Mouse (Mus musculus) midbrain, embryonic 10.5 days (tissue): ENCODE results near the gene Gm16253. TPM values are rescaled to one million over a fixed set of nuclear protein-coding genes. Genes with fewer than 3 reads are reported as not detected.

Experiments
- DNase-seq: peaks from one replicate; pipeline ENCODE4 v3.0.0-alpha.2; 2017; ENCODE audit warnings: low spot score
- H3K27ac ChIP-seq: fragments of 300-500 bp; sonication (generic); replicated peaks from 2 replicates; pipeline ENCODE4 v1.5.1; 2016; ENCODE audit warnings: mild to moderate bottlenecking
- H3K27me3 ChIP-seq: fragments of 300-500 bp; sonication (generic); 2 replicates; pipeline ENCODE4 v1.6.1; 2016; ENCODE audit warnings: low read depth, mild to moderate bottlenecking; ENCODE audit not compliant: poor library complexity, severe bottlenecking
- H3K36me3 ChIP-seq: fragments of 300-500 bp; sonication (generic); 2 replicates; pipeline ENCODE4 v1.6.1; 2016; ENCODE audit warnings: mild to moderate bottlenecking, moderate library complexity
- H3K4me1 ChIP-seq: fragments of 300-500 bp; sonication (generic); 2 replicates; pipeline ENCODE4 v1.6.1; 2016
- H3K4me3 ChIP-seq: fragments of 300-500 bp; sonication (generic); 2 replicates; pipeline ENCODE4 v1.5.1; 2016; ENCODE audit warnings: mild to moderate bottlenecking, moderate library complexity
- H3K9me3 ChIP-seq: fragments of 300-500 bp; sonication (generic); replicated peaks from 2 replicates; pipeline ENCODE4 v1.6.1; 2016; ENCODE audit warnings: mild to moderate bottlenecking
- WGBS: fragments of 180-500 bp; shearing (Covaris S2); methylation state at CpG from one replicate; pipeline ENCODE4 v1.1.7; 2016; 5-methylcytosine and 5-hydroxymethylcytosine counted together
- polyA plus RNA-seq: library from polyadenylated mRNA; unstranded; fragments of >200 nt; fragmentation: Nextera tagmentation; extraction: Ambion mirVana; gene quantifications from 2 replicates; pipeline ENCODE4 v1.2.1, GENCODE M21; 2016

Gm16253 gene
- polyA plus RNA-seq, 1 experiment from 2014 or later, result 0.62 TPM

DNA sequence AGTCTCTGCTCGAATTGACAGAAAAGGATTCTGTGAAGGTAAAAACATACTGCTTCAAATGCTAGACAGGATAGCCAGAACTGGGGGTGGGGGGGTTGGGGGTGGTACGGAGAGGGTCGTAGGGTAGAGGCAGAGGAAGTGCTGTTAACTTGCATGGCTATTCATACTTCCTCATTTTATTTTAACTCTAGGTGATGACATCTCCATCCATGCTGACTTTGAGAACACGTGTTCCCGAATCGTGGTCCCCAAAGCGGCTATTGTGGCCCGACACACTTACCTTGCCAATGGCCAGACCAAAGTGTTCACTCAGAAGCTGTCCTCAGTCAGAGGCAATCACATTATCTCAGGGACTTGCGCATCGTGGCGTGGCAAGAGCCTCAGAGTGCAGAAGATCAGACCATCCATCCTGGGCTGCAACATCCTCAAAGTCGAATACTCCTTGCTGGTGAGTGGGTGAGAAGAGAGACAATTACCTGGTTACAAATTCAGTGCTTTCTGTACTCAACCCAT lies 17.3 kb upstream of the Gm16253 start:
- Histone ChIP-seq H3K27me3 (no peaks in the 10 kb centered on the region), H3K27ac (no peak overlapping the region), H3K4me1 (peaks cover 56% of the 10 kb centered on the region), H3K4me3 (peak overlapping the region; percentile 81), H3K36me3 (peaks cover 23% of the 10 kb centered on the region), H3K9me3 (no peaks in the 10 kb centered on the region)
- no peak for DNase-seq
- 87% methylated on average over 12 of the region's 12 CpGs for WGBS

DNA sequence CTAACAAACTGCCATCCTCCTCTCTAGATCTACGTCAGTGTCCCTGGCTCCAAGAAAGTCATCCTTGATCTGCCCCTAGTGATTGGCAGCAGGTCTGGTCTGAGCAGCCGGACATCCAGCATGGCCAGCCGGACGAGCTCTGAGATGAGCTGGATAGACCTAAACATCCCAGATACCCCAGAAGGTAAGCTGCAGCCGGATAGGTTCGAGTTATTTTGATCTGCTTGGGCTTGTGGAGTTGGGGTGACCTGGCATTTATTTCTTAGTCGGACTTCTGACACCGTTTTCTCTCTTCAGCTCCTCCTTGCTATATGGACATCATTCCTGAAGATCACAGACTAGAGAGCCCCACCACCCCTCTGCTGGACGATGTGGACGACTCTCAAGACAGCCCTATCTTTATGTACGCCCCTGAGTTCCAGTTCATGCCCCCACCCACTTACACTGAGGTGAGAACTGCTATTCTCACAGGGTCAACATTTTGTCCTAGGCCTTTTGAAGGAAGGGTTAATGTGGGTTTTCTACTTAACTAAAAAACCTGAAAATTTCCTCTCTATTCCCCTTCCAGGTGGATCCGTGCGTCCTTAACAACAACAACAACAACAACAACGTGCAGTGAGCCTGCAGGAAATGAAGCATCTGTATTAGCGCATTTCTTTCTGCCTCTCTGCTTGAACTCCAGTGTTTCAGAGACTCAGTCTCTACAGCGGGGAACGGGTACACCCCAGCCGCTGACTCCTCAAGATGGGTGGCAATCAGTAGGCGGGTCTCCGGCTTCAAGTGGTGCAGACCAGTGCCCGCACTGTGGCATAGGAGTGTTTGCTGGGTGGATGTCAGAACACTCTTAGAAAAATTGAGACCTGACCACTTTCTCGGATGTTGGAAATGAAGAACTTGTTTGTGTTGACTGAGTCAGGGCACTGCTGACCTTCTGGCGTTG lies 16.6 kb upstream of the Gm16253 start:
- peaks cover 23% of the 10 kb centered on the region for H3K36me3 ChIP-seq
- DNase-seq, result no peak
- H3K4me1 ChIP-seq, result peaks cover 51% of the 10 kb centered on the region
- H3K27me3 ChIP-seq, result no peaks in the 10 kb centered on the region
- H3K9me3 ChIP-seq, result no peaks in the 10 kb centered on the region
- WGBS, result 90% methylated on average over 23 of the region's 23 CpGs
- 0 out of 2 replicates have a peak overlapping the region, but pooled peaks have one; percentile 9 for H3K27ac ChIP-seq
- H3K4me3 ChIP-seq, result peak overlapping the region; percentile 81

DNA sequence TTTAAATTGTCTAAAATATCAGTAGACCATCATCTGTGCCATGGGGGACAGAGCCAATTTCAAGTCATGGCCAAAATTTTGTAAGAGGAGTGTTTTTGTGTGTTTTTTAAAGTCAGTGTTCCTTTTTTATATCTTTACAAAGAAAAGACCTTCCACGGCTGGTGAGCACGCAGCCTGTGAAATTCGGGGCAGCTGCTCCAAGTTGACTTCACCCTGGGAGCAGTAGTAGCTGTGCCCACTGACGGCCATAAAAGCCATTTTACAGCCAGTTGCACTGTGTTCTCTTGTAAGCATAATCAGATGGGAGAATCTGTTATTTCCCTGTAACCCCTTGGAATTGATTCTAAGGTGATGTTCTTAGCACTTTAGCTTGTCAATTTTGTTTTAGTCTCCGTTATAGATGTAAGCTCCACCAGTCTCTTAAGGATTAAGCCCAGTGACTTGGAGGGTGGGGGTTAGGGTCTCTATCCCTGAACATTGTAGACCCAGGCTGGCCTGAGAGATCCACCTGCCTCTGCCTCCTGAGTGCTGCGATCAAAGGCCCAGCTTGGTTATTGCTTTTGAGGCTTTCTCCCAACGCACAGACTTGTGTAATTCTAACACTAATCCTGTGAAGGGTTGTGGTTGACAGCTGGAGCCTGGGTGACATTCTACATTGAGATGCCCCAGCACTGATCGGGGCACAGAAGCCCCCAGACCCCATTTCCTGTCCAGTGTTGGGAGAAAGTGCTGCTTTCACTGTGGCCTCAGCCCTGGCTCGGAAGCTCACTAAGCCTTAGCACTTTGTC lies 15.7 kb upstream of the Gm16253 start:
- Histone ChIP-seq H3K27me3 (no peaks in the 10 kb centered on the region), H3K9me3 (no peaks in the 10 kb centered on the region), H3K4me3 (peak overlapping the region; percentile 29; the same call in 1 of the 2 replicates), H3K4me1 (peaks cover 47% of the 10 kb centered on the region), H3K36me3 (peaks cover 23% of the 10 kb centered on the region), H3K27ac (no peak overlapping the region)
- no peak for DNase-seq
- WGBS, result 91% methylated on average over 9 of the region's 9 CpGs

DNA sequence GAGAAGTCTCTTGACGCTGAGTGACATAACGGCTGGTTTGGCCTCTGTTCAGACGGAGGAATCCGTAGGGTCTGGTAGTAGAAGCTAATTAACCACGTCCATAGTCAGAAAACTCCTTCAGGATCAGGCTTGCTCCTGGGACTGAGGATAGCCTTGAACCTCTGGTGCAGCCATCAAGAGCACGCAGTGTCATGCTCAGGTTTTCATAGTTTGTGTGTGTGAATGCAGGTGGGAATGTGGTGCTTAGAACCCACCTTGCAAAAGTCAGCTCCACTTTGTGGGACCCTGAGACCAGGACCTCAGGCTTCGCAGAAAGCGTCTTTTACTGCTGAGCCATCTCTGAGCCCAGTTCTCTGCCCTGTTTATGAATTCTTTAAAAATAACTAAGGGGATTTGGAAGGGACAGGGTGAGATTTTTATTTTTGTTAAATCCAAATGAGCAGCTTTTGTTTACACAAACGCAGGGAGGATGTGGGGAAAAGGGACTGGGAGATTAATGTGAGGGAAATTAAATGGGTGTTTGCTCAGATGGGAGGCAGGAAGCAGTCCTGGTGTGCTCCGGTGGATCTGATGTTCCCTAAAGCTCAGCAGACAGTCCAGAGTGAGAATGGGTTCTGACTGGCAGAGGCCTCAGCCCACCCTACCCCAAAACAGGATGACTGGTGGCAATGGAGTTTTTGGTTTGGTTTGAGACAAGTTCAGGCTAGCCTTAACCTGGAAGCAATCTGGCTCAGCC lies 14.7 kb upstream of the Gm16253 start:
- H3K4me3 ChIP-seq, result no peak overlapping the region
- H3K4me1 ChIP-seq, result peaks cover 38% of the 10 kb centered on the region
- H3K36me3 ChIP-seq, result peaks cover 23% of the 10 kb centered on the region
- 70% methylated on average over 10 of the region's 10 CpGs for WGBS
- H3K9me3 ChIP-seq, result no peaks in the 10 kb centered on the region
- H3K27ac ChIP-seq, result 0 out of 2 replicates have a peak overlapping the region, but pooled peaks have one; percentile 17
- H3K27me3 ChIP-seq, result no peaks in the 10 kb centered on the region
- no peak for DNase-seq

DNA sequence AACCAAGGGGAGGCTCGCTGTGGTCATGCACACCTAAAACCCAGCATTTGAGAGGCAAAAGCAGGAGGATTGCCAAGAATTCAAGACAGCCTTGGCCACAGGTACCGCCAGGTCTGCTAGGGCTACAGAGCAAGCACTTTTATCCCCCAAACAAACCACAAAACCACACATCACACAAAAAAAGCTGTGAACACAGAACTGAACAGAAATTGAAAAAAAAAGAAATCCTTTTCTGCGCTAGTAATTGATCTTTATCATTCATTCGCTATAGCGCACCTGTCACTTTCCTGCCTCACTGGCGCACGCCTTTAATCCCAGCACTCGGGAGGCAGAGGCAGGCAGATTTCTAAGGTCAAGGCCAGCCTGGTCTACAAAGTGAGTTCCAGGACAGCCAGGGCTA lies 13.5 kb upstream of the Gm16253 start:
- Histone ChIP-seq H3K27me3 (no peaks in the 10 kb centered on the region), H3K9me3 (no peaks in the 10 kb centered on the region), H3K4me3 (no peak overlapping the region), H3K27ac (no peak overlapping the region), H3K4me1 (peaks cover 33% of the 10 kb centered on the region), H3K36me3 (peaks cover 23% of the 10 kb centered on the region)
- no peak for DNase-seq
- 97% methylated on average over 8 of the region's 8 CpGs for WGBS

DNA sequence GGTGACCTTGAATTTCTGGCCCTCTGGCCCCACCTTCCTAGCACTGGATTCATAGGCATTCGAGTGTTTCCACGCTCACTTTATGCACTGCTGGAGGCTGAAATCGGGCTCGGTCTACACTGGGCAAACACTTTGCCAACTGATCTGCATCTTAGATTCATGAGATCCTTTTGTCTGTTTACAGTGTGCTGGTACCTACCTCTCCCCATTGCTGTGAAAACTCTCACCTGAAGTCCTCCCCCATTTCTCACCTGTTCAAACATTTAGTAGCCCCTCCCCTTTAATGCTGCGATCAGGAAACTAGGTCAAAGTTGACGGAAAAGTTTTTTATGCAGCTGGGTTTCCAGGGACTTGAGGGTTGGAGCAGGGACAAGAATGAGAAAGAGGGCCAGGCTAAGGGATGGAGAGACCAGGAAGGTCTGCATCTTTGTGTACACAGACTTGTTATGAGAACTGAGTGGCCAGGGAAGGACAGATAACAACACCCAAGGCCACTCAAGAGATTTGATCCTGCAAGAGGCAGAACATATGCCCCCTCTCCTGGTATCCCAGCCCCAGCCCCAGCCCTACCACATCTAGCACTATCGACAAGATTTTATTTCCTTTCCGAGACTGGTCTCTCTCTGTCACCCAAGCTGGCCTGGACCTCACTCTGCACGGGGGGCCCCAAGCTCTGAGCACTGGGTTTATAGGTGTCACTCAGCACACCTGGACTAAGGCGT lies 12.7 kb upstream of the Gm16253 start:
- H3K4me3 ChIP-seq, result no peak overlapping the region
- no peaks in the 10 kb centered on the region for H3K27me3 ChIP-seq
- DNase-seq, result no peak
- no peaks in the 10 kb centered on the region for H3K9me3 ChIP-seq
- H3K4me1 ChIP-seq, result peaks cover 30% of the 10 kb centered on the region
- peaks cover 23% of the 10 kb centered on the region for H3K36me3 ChIP-seq
- no peak overlapping the region for H3K27ac ChIP-seq
- WGBS, result 79% methylated on average over 10 of the region's 10 CpGs

DNA sequence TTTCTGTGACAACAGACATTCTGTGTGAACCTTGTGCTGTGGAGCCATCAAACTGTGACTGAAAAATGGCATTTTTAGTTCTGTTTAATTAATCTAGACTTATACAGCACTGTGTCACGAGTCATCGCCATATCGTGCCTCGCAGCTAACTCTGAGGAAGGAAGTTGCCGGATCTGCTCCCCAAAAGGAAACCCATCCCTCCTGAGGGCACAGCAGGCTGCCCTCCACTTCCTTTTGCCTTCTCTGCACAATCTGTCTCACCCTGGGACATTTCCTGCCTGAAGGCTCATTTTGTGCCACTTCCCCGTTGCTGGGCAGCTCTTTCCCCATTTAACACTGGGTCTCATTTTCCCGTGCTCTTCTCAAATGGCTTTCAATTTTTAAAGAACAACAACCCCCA lies 12.2 kb upstream of the Gm16253 start:
- no peak for DNase-seq
- no peaks in the 10 kb centered on the region for H3K27me3 ChIP-seq
- peaks cover 19% of the 10 kb centered on the region for H3K36me3 ChIP-seq
- no peak overlapping the region for H3K27ac ChIP-seq
- no peak overlapping the region for H3K4me3 ChIP-seq
- no peaks in the 10 kb centered on the region for H3K9me3 ChIP-seq
- H3K4me1 ChIP-seq, result peaks cover 29% of the 10 kb centered on the region
- WGBS, result 80% methylated on average over 7 of the region's 7 CpGs

DNA sequence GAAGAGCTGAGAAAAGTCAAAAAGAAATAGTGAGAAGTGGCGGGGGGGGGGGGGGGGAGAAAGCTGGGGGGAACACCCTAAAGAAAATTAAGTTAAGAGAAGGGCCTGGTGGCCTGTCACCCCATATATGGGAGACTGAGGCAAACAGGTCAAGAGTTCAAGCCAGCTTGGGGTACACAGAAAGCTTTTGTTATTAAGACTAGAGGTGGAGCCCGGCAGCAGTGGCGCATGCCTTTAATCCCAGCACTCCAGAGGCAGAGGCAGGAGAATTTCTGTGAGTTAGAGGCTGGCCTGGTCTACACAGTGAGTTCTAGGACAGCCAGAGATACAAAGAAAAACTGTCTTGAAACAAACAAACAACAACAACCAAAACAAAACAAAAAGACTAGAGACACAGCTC lies 11.7 kb upstream of the Gm16253 start:
- H3K27ac ChIP-seq, result no peak overlapping the region

DNA sequence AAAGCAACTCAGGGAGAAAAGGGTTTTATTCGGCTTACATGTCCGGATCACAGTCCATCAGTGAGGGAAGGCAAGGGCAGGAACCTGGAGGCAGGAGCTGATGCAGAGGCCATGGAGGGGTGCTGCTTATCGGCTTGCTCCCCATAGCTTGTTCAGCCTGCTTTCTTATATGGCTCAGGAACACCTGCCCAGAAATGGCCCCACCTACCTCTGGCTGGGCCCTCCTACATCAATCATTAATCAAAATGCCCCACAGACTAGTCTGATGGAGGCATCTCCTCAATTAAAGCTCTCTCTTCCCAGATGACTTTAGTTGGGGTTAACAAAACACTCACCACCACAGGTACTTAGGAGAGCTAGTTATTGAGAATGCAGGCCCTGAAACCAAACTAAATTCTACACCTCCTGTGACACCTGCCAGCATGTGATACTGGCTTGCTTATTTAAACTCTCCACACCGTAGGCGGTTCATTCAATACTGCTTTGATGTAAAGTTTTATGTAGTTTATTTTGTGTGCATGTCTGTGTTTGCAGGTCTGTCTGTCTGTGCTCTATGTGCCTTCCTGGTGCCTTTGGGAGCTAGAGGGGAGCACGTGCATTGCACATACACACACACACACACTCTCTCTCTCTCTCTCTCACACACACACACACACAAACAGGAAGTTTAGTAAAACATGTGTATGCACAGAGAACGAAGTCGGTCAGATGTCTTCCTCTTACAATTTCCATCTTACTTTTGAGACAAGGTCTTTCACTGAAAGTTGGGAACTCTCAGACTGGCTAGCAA lies 9.9 kb upstream of the Gm16253 start:
- Histone ChIP-seq H3K4me3 (no peak overlapping the region), H3K36me3 (no peaks in the 10 kb centered on the region), H3K27ac (no peak overlapping the region), H3K9me3 (no peaks in the 10 kb centered on the region), H3K4me1 (peaks cover 11% of the 10 kb centered on the region; the same call in 1 of the 2 replicates), H3K27me3 (no peaks in the 10 kb centered on the region)
- no peak for DNase-seq
- 89% methylated on average over 8 of the region's 8 CpGs for WGBS

More for the DNA sequence above, 11.7 kb upstream of the Gm16253 start:
- 81% methylated on average over 3 of the region's 3 CpGs for WGBS
- no peak for DNase-seq
- no peaks in the 10 kb centered on the region for H3K9me3 ChIP-seq
- H3K27me3 ChIP-seq, result no peaks in the 10 kb centered on the region
- H3K36me3 ChIP-seq, result peaks cover 14% of the 10 kb centered on the region
- H3K4me3 ChIP-seq, result no peak overlapping the region
- peaks cover 25% of the 10 kb centered on the region for H3K4me1 ChIP-seq

DNA sequence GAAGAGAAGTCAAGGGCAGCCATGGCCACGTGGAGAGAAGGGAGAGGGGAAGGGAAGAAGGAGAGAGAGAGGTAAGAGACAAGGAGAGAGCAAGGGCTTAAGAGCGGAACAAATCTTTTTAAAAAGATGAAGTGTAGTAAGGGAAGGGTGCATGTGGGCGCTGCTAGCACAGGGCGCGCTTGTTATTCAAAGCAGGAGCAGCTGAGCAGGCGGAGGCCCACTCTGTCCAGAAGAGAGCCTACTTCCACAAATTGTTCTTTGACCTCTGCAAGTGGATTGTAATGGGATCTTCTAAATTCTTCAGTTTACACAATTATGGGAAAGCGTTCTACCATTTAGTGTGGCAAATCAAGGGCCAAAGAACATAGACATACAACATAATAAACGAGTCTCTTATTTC lies 8.2 kb upstream of the Gm16253 start:
- no peak overlapping the region; the same call in 1 of the 2 replicates for H3K27ac ChIP-seq
- no peak for DNase-seq
- no peaks in the 10 kb centered on the region for H3K9me3 ChIP-seq
- no peaks in the 10 kb centered on the region for H3K36me3 ChIP-seq
- H3K4me3 ChIP-seq, result no peak overlapping the region
- peaks cover 11% of the 10 kb centered on the region; the same call in 1 of the 2 replicates for H3K4me1 ChIP-seq
- no peaks in the 10 kb centered on the region for H3K27me3 ChIP-seq
- WGBS, result 72% methylated on average over 8 of the region's 8 CpGs

DNA sequence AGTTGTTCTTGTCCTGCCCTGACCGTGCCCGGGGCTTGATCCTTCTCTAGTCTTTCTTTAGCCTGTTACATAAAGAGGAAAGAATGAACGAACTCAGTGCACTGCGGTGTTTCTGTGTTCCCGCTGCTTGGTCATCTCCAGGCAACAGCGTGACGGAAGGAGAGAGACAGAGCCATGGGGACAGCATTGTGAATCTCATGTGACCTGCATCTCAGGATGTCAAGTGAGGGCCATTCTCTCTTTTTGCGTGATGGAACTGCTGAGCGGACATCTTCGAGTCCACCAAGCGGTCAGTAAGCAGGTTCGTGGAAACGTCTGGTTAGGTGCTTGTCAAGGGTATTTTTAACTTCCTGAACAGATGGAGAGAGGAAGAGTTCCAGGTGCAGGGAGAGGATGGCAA lies 7.3 kb upstream of the Gm16253 start:
- Histone ChIP-seq H3K4me3 (no peak overlapping the region), H3K9me3 (no peaks in the 10 kb centered on the region), H3K27me3 (no peaks in the 10 kb centered on the region), H3K4me1 (peaks cover 11% of the 10 kb centered on the region; the same call in 1 of the 2 replicates), H3K36me3 (no peaks in the 10 kb centered on the region), H3K27ac (peak overlapping the region; percentile 5; the same call in 1 of the 2 replicates)
- WGBS, result 90% methylated on average over 13 of the region's 13 CpGs
- DNase-seq, result no peak
